Mouse (Mus musculus) heart, embryonic 16.5 days (tissue): ENCODE measurements at regions not wholly inside any gene's neighbourhood (a gene's known extent, or its start where the extent isn't known, plus 50 kb on each side); places are given as distances from the start of the nearest gene placed in this dataset.

Source experiments
- ATAC-seq: fragments of 200-750 bp; cut with Nextera tagmentation; replicated peaks from 2 replicates; pipeline ENCODE4 v1.8.0; 2017; ENCODE audit warnings: moderate number of reproducible peaks; ENCODE audit not compliant: insufficient read depth, low FRiP score; ENCODE audit errors: extremely low read depth
- H3K27ac ChIP-seq: fragments of 300-500 bp; sonication (generic); 2 replicates; pipeline ENCODE4 v1.5.1; 2014; ENCODE audit warnings: mild to moderate bottlenecking, low read length, control low read depth, moderate library complexity
- H3K27me3 ChIP-seq: fragments of 300-500 bp; sonication (generic); 2 replicates; pipeline ENCODE4 v1.6.1; 2014; ENCODE audit warnings: low read length, mixed read lengths; ENCODE audit not compliant: control insufficient read depth, insufficient read depth
- H3K36me3 ChIP-seq: fragments of 300-500 bp; sonication (generic); 2 replicates; pipeline ENCODE4 v1.6.1; 2014; ENCODE audit not compliant: control insufficient read depth, insufficient read depth
- H3K4me1 ChIP-seq: fragments of 300-500 bp; sonication (generic); 2 replicates; pipeline ENCODE4 v1.6.1; 2014; ENCODE audit warnings: low read length, mixed read lengths; ENCODE audit not compliant: control insufficient read depth, insufficient read depth
- H3K4me2 ChIP-seq: fragments of 300-500 bp; sonication (generic); 2 replicates; pipeline ENCODE4 v1.6.1; 2014; ENCODE audit warnings: low read depth, mild to moderate bottlenecking, control low read depth, low read length
- H3K4me3 ChIP-seq: fragments of 300-500 bp; sonication (generic); 2 replicates; pipeline ENCODE4 v1.5.1; 2014; ENCODE audit warnings: mild to moderate bottlenecking, control low read depth, low read length
- H3K9ac ChIP-seq: fragments of 300-500 bp; sonication (generic); 2 replicates; pipeline ENCODE4 v1.6.1; 2014; ENCODE audit warnings: low read length, control low read depth
- H3K9me3 ChIP-seq: fragments of 300-500 bp; sonication (generic); replicated peaks from 2 replicates; pipeline ENCODE4 v1.6.1; 2016; ENCODE audit warnings: low read length; ENCODE audit not compliant: control insufficient read depth
- WGBS: fragments of 180-500 bp; shearing (Covaris S2); extraction: QIAGEN DNeasy Blood & Tissue Kit; methylation state at CpG from one replicate; pipeline ENCODE4 v1.1.7; 2014; 5-methylcytosine and 5-hydroxymethylcytosine counted together

DNA sequence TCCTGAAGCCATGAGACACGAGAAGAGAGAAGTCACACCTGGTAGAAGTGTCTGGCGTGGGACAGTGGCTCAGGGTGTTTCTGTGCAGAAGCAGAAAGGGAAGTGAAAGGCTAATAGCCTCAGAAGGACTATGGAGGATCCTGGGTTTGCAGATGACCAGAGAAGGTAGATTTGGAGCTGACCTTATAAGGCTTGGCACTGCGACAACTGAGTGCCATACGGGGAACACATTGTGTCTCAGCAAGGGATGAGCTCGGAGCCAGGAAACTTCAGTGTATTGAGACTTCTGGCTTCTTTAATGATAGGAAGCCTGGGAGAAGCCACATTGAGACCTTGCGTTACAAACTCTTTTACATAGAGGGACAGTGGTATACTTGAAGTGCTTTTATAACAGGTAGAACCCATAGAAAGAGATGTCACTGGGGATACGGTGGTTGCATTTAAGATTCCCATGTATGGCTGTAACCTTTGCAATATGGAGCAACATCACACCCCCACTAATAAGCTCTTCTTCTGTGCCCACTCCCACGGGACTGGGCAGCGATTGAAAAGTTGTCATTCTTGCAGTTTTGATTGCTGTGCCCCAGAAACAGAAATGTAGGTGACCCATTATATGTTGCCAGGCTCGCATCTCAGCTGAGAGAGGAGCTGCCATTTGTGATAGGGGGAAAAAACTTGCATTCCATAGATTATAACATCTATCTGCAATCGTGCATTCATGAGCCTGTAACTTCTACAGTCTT, 61.8 kb upstream of the Dync1i1 start:
- no peaks in the 10 kb centered on the region for H3K4me1 ChIP-seq
- H3K9ac ChIP-seq, result no peak overlapping the region
- WGBS, result 74% methylated on average over 11 of the region's 11 CpGs
- H3K36me3 ChIP-seq, result no peaks in the 10 kb centered on the region
- H3K4me3 ChIP-seq, result no peak overlapping the region
- H3K27me3 ChIP-seq, result no peaks in the 10 kb centered on the region
- ATAC-seq, result no peak
- H3K27ac ChIP-seq, result no peak overlapping the region
- H3K9me3 ChIP-seq, result no peaks in the 10 kb centered on the region
- no peak overlapping the region for H3K4me2 ChIP-seq

DNA sequence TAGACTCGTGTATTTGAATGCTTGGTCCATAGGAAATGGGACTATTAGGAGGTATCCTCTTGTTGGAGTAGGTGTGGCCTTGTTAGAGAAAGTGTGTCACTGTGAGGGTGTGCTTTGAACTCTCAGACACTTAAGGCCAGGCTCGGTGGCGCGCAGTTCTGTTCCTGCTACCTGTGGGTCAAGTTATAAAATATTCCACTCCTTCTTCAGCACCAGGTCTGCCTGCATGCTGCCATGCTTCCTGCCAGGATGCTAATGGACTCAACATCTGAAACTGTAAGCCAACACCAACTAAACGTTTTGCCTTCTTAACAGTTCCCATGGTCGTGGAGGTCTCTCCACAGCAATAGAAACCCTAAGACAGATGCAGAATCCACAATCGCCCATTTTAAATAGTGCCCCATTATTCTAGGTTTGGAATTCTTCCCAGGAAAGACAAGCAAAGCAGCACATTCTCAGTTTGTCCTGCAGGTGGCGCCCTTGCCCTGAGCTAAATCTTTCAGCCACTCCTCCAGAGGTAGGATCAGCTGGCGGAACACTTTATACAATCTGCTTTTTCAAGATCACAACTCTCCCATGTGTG, 80.2 kb upstream of the Dync1i1 start:
- WGBS, result 25% methylated on average over 9 of the region's 9 CpGs
- Histone ChIP-seq H3K9me3 (no peaks in the 10 kb centered on the region), H3K9ac (no peak overlapping the region), H3K4me1 (no peaks in the 10 kb centered on the region), H3K27me3 (no peaks in the 10 kb centered on the region), H3K27ac (no peak overlapping the region), H3K4me3 (no peak overlapping the region), H3K4me2 (no peak overlapping the region), H3K36me3 (no peaks in the 10 kb centered on the region)
- no peak for ATAC-seq

DNA sequence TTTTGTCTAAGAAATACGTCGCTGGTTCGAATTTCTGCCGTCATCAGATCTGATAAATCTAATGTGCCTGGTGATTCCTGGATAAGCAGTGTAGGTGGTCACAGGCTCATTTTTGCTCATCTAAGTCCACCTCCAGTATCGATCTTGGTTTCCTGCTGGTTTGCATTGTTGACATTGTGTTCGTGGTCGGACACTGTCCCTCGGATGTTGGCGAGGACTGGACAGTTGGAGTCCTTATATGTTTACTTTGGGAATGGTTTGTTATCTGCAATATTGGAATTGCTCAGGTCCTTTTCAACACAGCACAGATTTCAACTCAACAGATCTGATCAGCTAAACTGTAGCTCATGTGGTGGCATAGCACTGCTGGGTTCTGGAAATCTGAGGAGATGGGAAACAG, 91.2 kb upstream of the Dync1i1 start:
- 80% methylated on average over 9 of the region's 9 CpGs for WGBS

DNA sequence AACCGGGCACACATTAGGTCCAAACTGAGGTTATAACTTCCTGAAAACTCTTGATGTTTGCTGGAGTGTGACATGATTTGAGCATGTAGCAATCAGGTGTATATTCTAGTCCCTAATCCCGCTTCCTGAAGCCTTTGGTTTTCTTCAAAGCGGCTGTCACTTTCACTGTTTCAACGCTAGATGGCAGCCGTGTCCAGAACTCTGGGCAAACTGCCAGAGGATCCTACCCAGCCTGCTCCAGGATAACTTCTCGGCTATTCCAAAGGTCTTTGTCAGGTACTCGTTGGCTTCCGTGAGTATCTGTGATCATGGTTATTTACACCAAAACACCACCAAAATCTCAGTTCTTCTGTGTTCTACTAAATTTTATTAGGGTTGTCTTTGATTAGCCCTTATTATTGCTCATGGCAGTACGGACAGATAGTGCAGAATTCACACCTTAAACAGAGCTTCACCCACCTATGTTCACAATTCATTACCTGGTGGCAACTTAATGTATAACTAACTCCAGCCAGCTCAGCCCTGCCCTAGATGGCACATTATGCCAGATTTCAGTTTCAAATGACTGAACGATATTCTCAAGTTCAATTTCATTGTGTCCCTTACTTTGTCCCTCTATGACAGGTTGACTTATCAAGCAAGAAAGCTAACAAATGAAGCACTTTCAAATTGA, 92.3 kb upstream of the Dync1i1 start:
- ATAC-seq, result no peak
- Histone ChIP-seq H3K36me3 (no peaks in the 10 kb centered on the region), H3K27ac (no peak overlapping the region), H3K4me1 (no peaks in the 10 kb centered on the region), H3K9me3 (0 out of 2 replicates have a peak, but pooled peaks cover 3% of the 10 kb centered on the region), H3K9ac (no peak overlapping the region), H3K4me3 (no peak overlapping the region), H3K27me3 (no peaks in the 10 kb centered on the region), H3K4me2 (peak overlapping the region; percentile 23; the same call in 1 of the 2 replicates)
- 21% methylated on average over 10 of the region's 10 CpGs for WGBS

More for the DNA sequence above, 91.2 kb upstream of the Dync1i1 start:
- no peak for ATAC-seq
- H3K9me3 ChIP-seq, result no peaks in the 10 kb centered on the region
- H3K27ac ChIP-seq, result no peak overlapping the region
- H3K4me1 ChIP-seq, result no peaks in the 10 kb centered on the region
- H3K4me2 ChIP-seq, result no peak overlapping the region
- no peaks in the 10 kb centered on the region for H3K36me3 ChIP-seq
- no peak overlapping the region for H3K4me3 ChIP-seq
- no peak overlapping the region for H3K9ac ChIP-seq
- no peaks in the 10 kb centered on the region for H3K27me3 ChIP-seq

DNA sequence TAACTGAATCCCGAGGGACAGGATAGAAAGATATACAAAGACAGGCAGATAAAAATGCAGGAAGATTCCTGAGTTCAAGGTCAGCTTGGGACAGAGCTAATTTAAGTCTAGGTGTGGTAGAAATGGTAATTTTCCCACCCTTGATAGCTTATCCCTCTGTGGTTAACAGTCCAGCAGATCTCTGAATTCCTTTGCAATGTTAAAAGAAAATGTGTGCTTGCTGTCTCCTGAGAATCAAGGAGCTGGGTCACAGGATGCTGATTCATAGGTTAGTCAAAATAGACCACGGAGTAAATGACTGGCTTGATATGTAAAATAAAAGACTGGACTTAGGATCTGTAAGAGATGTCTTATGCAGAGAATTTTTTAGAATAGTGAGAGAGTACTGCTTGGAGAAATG, 101.4 kb upstream of the Dync1i1 start:
- ATAC-seq, result no peak
- Histone ChIP-seq H3K9me3 (0 out of 2 replicates have a peak, but pooled peaks cover 3% of the 10 kb centered on the region), H3K4me3 (no peak overlapping the region), H3K27ac (no peak overlapping the region), H3K36me3 (no peaks in the 10 kb centered on the region), H3K9ac (no peak overlapping the region), H3K4me2 (no peak overlapping the region), H3K27me3 (no peaks in the 10 kb centered on the region), H3K4me1 (no peaks in the 10 kb centered on the region)
- WGBS, result 52% methylated on average over 2 of the region's 2 CpGs

DNA sequence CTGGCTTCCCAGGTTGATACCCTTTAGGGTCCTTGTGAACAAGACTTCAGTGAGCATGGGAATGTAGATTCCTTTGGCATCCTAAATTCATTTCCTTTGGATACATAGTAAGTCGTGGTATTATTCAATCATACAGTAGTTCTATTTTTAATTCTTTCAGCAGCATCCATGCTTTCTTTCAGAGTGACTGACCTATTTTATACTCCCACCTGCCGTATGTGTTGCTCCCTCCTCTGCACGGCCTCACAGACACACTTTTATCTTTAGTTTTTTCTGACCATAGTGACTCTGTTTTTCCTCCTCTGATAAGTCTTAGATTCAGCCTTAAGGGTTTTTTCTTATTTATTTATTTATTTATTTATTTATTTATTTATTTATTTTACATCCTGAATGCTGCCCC, 103.9 kb upstream of the Dync1i1 start:
- Histone ChIP-seq H3K27me3 (no peaks in the 10 kb centered on the region), H3K4me3 (no peak overlapping the region), H3K9me3 (no peaks in the 10 kb centered on the region), H3K36me3 (no peaks in the 10 kb centered on the region), H3K4me2 (no peak overlapping the region), H3K27ac (no peak overlapping the region), H3K4me1 (no peaks in the 10 kb centered on the region), H3K9ac (no peak overlapping the region)
- ATAC-seq, result no peak
- 65% methylated on average over 3 of the region's 3 CpGs for WGBS

DNA sequence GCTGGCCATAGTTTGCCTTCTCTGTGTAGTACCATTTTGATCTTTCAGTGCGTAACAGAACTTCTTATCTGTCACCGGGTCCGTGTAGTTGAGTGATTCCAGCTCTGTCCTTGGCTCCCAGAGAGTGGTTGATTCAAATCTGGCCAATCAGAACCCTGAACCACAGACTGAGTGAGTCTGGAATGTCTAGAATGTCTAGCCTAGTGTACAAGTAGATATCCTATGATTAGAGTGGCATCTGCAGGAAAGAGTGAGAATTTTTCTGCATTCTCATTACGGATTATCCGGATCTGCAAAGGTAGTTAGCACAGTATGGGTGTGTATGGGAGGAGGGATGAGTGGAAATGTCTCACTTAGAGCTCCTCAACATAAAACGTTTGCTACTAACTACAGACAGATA, 97.9 kb upstream of the Pdk4 start:
- H3K4me2 ChIP-seq, result peak overlapping the region; percentile 5; the same call in 1 of the 2 replicates
- no peaks in the 10 kb centered on the region for H3K27me3 ChIP-seq
- WGBS, result 19% methylated on average over 6 of the region's 6 CpGs
- H3K9ac ChIP-seq, result no peak overlapping the region
- H3K9me3 ChIP-seq, result no peaks in the 10 kb centered on the region
- no peak overlapping the region for H3K27ac ChIP-seq
- H3K4me1 ChIP-seq, result peaks cover 4% of the 10 kb centered on the region; the same call in 1 of the 2 replicates
- H3K36me3 ChIP-seq, result no peaks in the 10 kb centered on the region
- ATAC-seq, result 0 out of 2 replicates have a peak, but pooled peaks have one; percentile 52
- H3K4me3 ChIP-seq, result no peak overlapping the region

DNA sequence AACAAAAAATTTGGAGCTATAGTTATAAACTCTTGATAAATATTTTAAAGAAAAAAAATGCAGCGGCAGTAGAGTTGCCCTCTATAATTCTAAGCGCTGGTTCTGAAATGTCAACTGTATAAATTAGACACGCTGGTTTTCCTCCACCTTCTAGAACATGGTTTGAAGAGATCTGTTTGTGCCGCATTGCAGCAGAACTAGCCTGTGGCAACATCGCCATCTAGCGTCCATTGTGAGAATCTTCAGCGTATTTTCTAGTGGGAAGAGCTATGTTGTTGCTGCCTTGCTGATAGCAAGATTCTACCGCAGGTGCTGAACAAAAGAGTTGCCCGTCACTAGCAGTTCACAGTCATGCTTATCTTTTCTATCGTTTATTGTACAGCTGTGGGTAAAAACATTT, 93.5 kb upstream of the Pdk4 start:
- peak; percentile 41 for ATAC-seq

DNA sequence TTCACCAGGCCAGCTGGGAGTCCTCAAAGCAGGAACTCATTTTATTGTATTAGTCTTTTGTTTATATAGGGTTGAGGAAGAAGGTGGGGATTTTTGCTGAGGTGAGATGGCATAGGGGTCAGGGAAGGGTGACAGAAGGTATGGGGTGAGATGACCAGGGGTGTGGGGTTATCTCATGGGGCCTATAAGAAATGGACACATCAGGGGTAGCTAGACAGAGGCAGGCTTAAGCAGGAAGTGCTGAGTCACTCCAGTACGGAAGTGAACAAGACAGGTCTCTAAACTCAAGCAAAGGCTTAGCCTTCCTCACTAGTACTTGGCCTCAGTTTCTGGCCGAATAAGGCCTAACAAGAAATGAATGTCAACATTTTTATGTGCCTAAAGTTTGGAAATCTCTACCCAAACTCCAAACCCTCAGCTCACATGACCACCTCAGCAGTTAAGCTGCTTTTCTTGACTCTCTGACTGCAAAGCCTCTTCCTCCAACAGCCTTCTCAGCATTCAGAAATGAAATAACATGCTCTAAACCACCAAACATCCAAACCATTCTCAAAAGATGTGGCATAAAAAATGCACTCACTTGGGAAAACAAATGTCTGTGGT, 86.9 kb upstream of the Pdk4 start:
- Histone ChIP-seq H3K4me2 (no peak overlapping the region), H3K9ac (no peak overlapping the region), H3K4me3 (no peak overlapping the region), H3K4me1 (no peaks in the 10 kb centered on the region), H3K27me3 (no peaks in the 10 kb centered on the region), H3K27ac (no peak overlapping the region), H3K9me3 (no peaks in the 10 kb centered on the region), H3K36me3 (no peaks in the 10 kb centered on the region)
- WGBS, result 63% methylated on average over 2 of the region's 2 CpGs
- ATAC-seq, result no peak

More for the DNA sequence above, 93.5 kb upstream of the Pdk4 start:
- H3K27ac ChIP-seq, result no peak overlapping the region
- 4% methylated on average over 10 of the region's 10 CpGs for whole genome bisulfite sequencing
- H3K4me2 ChIP-seq, result no peak overlapping the region
- H3K36me3 ChIP-seq, result no peaks in the 10 kb centered on the region
- H3K9me3 ChIP-seq, result no peaks in the 10 kb centered on the region
- no peaks in the 10 kb centered on the region for H3K27me3 ChIP-seq
- H3K4me1 ChIP-seq, result peaks cover 4% of the 10 kb centered on the region; the same call in 1 of the 2 replicates
- no peak overlapping the region for H3K4me3 ChIP-seq
- H3K9ac ChIP-seq, result no peak overlapping the region
